Mouse (Mus musculus) cerebellum, adult 18-20 months (tissue): ENCODE measurements around the gene Nup210l.

Source experiments
- DNase-seq, 2 experiments: peaks; one replicate each; pipeline ENCODE4 v3.0.0; 2021

The Nup210l gene

GRCm38 (mm10) chr3:90103938-90104337, at the start of gene Nup210l:
TSS of gene Nup210l (plus strand) at chr3:90104132.
- DNase-seq, result no peak

- DNase-seq, result no peak
Observed at GRCm38 (mm10) chr3:90061549-90061948, 42.4 kb upstream of the Nup210l start.

GRCm38 (mm10) chr3:90062539-90062938, 41.4 kb upstream of the Nup210l start:
- DNase-seq, result no peak

- no peak for DNase-seq
Observed at GRCm38 (mm10) chr3:90064383-90064782, 39.5 kb upstream of the Nup210l start.

- peak; percentile 47 to 54 for DNase-seq
Observed at GRCm38 (mm10) chr3:90065553-90065952, 38.4 kb upstream of the Nup210l start.

- DNase-seq, result no peak
Observed at GRCm38 (mm10) chr3:90067851-90068250, 36.1 kb upstream of the Nup210l start.

- DNase-seq, result no peak
Observed at GRCm38 (mm10) chr3:90069688-90070087, 34.2 kb upstream of the Nup210l start.

- no peak for DNase-seq
Observed at GRCm38 (mm10) chr3:90072294-90072693, 31.6 kb upstream of the Nup210l start, which contains the start of gene Tpm3. TSS of gene Tpm3 (plus strand) at chr3:90072649.

GRCm38 (mm10) chr3:90076921-90077716, 26.8 kb upstream of the Nup210l start:
- DNase-seq, result peak; percentile 78 to 85

- no peak for DNase-seq
Observed at GRCm38 (mm10) chr3:90078224-90078623, 25.7 kb upstream of the Nup210l start.

GRCm38 (mm10) chr3:90079133-90079762, 24.7 kb upstream of the Nup210l start:
- peak; percentile 89 to 93 for DNase-seq

GRCm38 (mm10) chr3:90079763-90080497, 24.0 kb upstream of the Nup210l start:
- peak; percentile 35 to 41 for DNase-seq

- DNase-seq, result no peak
Observed at GRCm38 (mm10) chr3:90080498-90080863, 23.5 kb upstream of the Nup210l start.

GRCm38 (mm10) chr3:90081365-90082240, 22.3 kb upstream of the Nup210l start:
- no peak for DNase-seq

- peak; percentile 34 to 38 for DNase-seq
Observed at GRCm38 (mm10) chr3:90083034-90083433, 20.9 kb upstream of the Nup210l start.

GRCm38 (mm10) chr3:90083698-90084324, 20.1 kb upstream of the Nup210l start:
- DNase-seq, result no peak

GRCm38 (mm10) chr3:90084790-90085189, 19.1 kb upstream of the Nup210l start:
- no peak for DNase-seq

- no peak for DNase-seq
Observed at GRCm38 (mm10) chr3:90085281-90085680, 18.7 kb upstream of the Nup210l start.

- no peak for DNase-seq
Observed at GRCm38 (mm10) chr3:90086068-90086467, 17.9 kb upstream of the Nup210l start.

GRCm38 (mm10) chr3:90088617-90089016, 15.3 kb upstream of the Nup210l start:
- no peak for DNase-seq

GRCm38 (mm10) chr3:90090892-90091291, 13.0 kb upstream of the Nup210l start:
- DNase-seq, result no peak

- DNase-seq, result no peak
Observed at GRCm38 (mm10) chr3:90094453-90094852, 9.5 kb upstream of the Nup210l start.
